Mouse (Mus musculus) hindbrain, embryonic 13.5 days (tissue): Measurements from ENCODE around the gene Rpusd4. TPM values are rescaled to one million over a fixed set of nuclear protein-coding genes. Genes with fewer than 3 reads are reported as not detected.

Experiments
- ATAC-seq: fragments of 200-750 bp; cut with Nextera tagmentation; 2 replicates; pipeline ENCODE4 v1.8.0; 2017; ENCODE audit warnings: moderate TSS enrichment; ENCODE audit not compliant: low FRiP score
- H3K27ac ChIP-seq: fragments of 300-500 bp; sonication (generic); 2 replicates; pipeline ENCODE4 v1.5.1; 2015; ENCODE audit warnings: inconsistent platforms, mild to moderate bottlenecking, moderate library complexity
- H3K27me3 ChIP-seq: fragments of 300-500 bp; sonication (generic); 2 replicates; pipeline ENCODE4 v1.6.1; 2015; ENCODE audit warnings: mild to moderate bottlenecking, inconsistent platforms
- H3K36me3 ChIP-seq: fragments of 300-500 bp; sonication (generic); 2 replicates; pipeline ENCODE4 v1.6.1; 2015; ENCODE audit warnings: mild to moderate bottlenecking, inconsistent platforms
- H3K4me1 ChIP-seq: fragments of 300-500 bp; sonication (generic); replicated peaks from 2 replicates; pipeline ENCODE4 v1.6.1; 2015; ENCODE audit warnings: inconsistent platforms
- H3K4me2 ChIP-seq: fragments of 300-500 bp; sonication (generic); 2 replicates; pipeline ENCODE4 v1.6.1; 2015; ENCODE audit warnings: inconsistent platforms, mild to moderate bottlenecking, moderate library complexity
- H3K4me3 ChIP-seq: fragments of 300-500 bp; sonication (generic); 2 replicates; pipeline ENCODE4 v1.5.1; 2015; ENCODE audit warnings: mild to moderate bottlenecking, inconsistent platforms
- H3K9ac ChIP-seq: fragments of 300-500 bp; sonication (generic); 2 replicates; pipeline ENCODE4 v1.6.1; 2015; ENCODE audit warnings: mild to moderate bottlenecking, inconsistent platforms
- H3K9me3 ChIP-seq: fragments of 300-500 bp; sonication (generic); 2 replicates; pipeline ENCODE4 v1.6.1; 2016; ENCODE audit warnings: inconsistent platforms
- WGBS: fragments of 180-500 bp; shearing (Covaris S2); methylation state at CpG from one replicate; pipeline ENCODE4 v1.1.7; 2015; 5-methylcytosine and 5-hydroxymethylcytosine counted together
- polyA plus RNA-seq: library from polyadenylated mRNA; unstranded; fragments of >200 nt; fragmentation: Nextera tagmentation; extraction: Ambion mirVana; gene quantifications from 2 replicates; pipeline ENCODE4 v1.2.1, GENCODE M21; 2015

Rpusd4 gene
- polyA plus RNA-seq, 1 experiment from 2014 or later = 19.9 TPM

- no peaks in the 10 kb centered on the region for H3K9me3 ChIP-seq
- WGBS = 85% methylated on average over 4 of the region's 4 CpGs
- H3K36me3 ChIP-seq = no peaks in the 10 kb centered on the region
- peaks cover 90% of the 10 kb centered on the region for H3K27me3 ChIP-seq
- no peak overlapping the region for H3K9ac ChIP-seq
- H3K4me2 ChIP-seq = no peak overlapping the region
- no peak overlapping the region for H3K27ac ChIP-seq
- ATAC-seq = no peak
- peaks cover 3% of the 10 kb centered on the region for H3K4me1 ChIP-seq
- no peak overlapping the region for H3K4me3 ChIP-seq
Observed at GRCm38 (mm10) chr9:35323974-35324373, 56.3 kb downstream of the Rpusd4 start.

GRCm38 (mm10) chr9:35324571-35324970 is 56.9 kb downstream of the Rpusd4 start:
- no peaks in the 10 kb centered on the region for H3K9me3 ChIP-seq
- no peak overlapping the region for H3K9ac ChIP-seq
- no peaks in the 10 kb centered on the region for H3K36me3 ChIP-seq
- 53% methylated on average over 2 of the region's 2 CpGs for WGBS
- no peak for ATAC-seq
- H3K4me1 ChIP-seq = no peaks in the 10 kb centered on the region
- no peak overlapping the region for H3K4me3 ChIP-seq
- H3K27me3 ChIP-seq = peaks cover 92% of the 10 kb centered on the region
- no peak overlapping the region for H3K4me2 ChIP-seq
- no peak overlapping the region for H3K27ac ChIP-seq

- ATAC-seq = no peak
- Histone ChIP-seq H3K27ac (no peak overlapping the region), H3K36me3 (no peaks in the 10 kb centered on the region), H3K4me2 (no peak overlapping the region), H3K9ac (no peak overlapping the region), H3K9me3 (no peaks in the 10 kb centered on the region), H3K4me3 (no peak overlapping the region), H3K4me1 (peaks cover 20% of the 10 kb centered on the region), H3K27me3 (peaks cover 82% of the 10 kb centered on the region)
- 66% methylated on average over 7 of the region's 7 CpGs for WGBS
Observed at GRCm38 (mm10) chr9:35326644-35327263, 59.1 kb downstream of the Rpusd4 start.

Other genes with a start within 250 kb of the Rpusd4 start
- 9.8 and 11.1 TPM in 2 replicates for gene St3gal4, start 148.6 kb upstream of the Rpusd4 start, polyA plus RNA-seq
- 78.0 and 80.1 TPM in 2 replicates for gene Dcps, start 91.8 kb upstream of the Rpusd4 start, polyA plus RNA-seq
- gene Srpr, start 67.7 kb upstream of the Rpusd4 start, polyA plus RNA-seq = 67.9 and 70.4 TPM in 2 replicates
- 6.4 and 7.4 TPM in 2 replicates for gene Tirap, start 67.6 kb upstream of the Rpusd4 start, polyA plus RNA-seq
- gene Foxred1, start 56.8 kb upstream of the Rpusd4 start, polyA plus RNA-seq = 46.8 and 52.4 TPM in 2 replicates
- 67.4 and 75.3 TPM in 2 replicates for gene Fam118b, start 60 bp upstream of the Rpusd4 start, polyA plus RNA-seq
- gene Cdon, start 153.3 kb downstream of the Rpusd4 start, polyA plus RNA-seq = 5.0 and 7.9 TPM in 2 replicates